Mouse (Mus musculus): ENCODE results near the gene Col1a2.

DNA sequence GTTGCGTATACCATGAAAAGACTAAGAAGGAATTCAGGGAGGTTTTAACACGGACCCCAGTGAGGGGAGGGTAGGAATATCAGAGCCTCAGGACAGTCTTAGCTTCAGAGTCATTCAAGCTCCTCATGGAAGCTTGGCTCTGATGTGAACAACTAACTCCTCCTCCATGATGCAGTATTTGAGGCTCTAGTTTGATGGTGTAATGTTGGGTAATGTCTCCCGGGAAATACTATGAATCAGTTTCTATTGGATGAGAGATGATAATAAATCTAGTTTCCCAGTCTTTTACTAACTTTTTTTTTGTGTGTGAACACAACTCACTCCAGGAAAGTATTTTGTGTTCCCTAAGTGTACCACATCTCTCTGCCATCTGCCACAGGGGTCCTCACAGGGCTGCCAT, 84.1 kb downstream of the Col1a2 start:
- TF ChIP-seq POLR2A (IDR thresholded peaks at IDR 0.05; ENCODE audit: insufficient read depth, low read depth, low read length), result no peak
- TF ChIP-seq CTCF (IDR thresholded peaks at IDR 0.05; ENCODE audit: insufficient read depth, low read depth, low read length), result no peak
